Mouse (Mus musculus) spleen, adult 2 months (tissue): ENCODE measurements around the gene Zfp386.

Source experiments
- CTCF ChIP-seq: fragments of 200-500 bp; IDR thresholded peaks from 2 replicates; pipeline ENCODE4 v1.5.1; 2011; ENCODE audit warnings: mild to moderate bottlenecking, inconsistent platforms; ENCODE audit not compliant: insufficient read depth, insufficient read length, insufficient replicate concordance; ENCODE audit errors: extremely low read depth
- POLR2A ChIP-seq: fragments of 200-500 bp; IDR thresholded peaks from 2 replicates; pipeline ENCODE4 v1.6.1; 2011; ENCODE audit warnings: low read depth, low read length, inconsistent platforms

DNA sequence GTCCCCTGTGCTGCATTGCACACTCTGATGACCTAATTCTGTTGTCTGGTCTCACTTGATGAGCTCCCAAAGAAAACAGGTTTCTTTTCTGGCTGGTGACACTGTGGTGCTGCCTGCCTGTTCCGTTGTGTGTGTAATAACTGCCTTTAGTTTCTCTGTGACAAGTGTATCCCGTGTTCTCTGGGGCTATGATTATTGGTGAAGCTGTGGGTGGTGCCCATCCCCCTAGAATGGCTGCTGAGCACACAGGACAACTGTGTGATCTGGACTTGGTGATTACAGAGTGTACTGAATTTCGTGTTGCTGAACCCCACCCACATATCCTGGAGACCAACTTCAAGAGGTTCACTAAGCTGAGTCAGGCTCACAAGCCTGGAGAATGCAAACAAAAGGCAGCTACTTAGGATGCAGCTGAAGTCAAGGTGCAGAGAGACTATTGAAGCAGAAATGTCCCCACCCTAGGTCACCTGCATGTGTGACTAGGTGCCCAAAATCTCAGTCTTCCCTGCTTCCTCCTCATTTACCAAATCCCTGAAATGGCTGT, 48.9 kb downstream of the Zfp386 start:
- TF ChIP-seq CTCF (no peak), POLR2A (no peak)
